Mouse (Mus musculus): ENCODE results near the gene Ccer2.

Ccer2 gene

GRCm38 (mm10) chr7:28792391-28793185, 36.6 kb downstream of the Ccer2 start:
- DNase-seq = no peak

GRCm38 (mm10) chr7:28793834-28794233, 37.9 kb downstream of the Ccer2 start:
- peak; percentile 70 for DNase-seq

- DNase-seq = no peak
Measured at GRCm38 (mm10) chr7:28794496-28794895, 38.5 kb downstream of the Ccer2 start.

- peak; percentile 44 for DNase-seq
Measured at GRCm38 (mm10) chr7:28795832-28796231, 39.9 kb downstream of the Ccer2 start.

GRCm38 (mm10) chr7:28796562-28796975, 40.6 kb downstream of the Ccer2 start:
- DNase-seq = peak; percentile 90

- DNase-seq = no peak
Measured at GRCm38 (mm10) chr7:28799994-28800393, 44.0 kb downstream of the Ccer2 start.

GRCm38 (mm10) chr7:28801451-28801850, 45.5 kb downstream of the Ccer2 start:
- no peak for DNase-seq

GRCm38 (mm10) chr7:28801901-28802670, 46.1 kb downstream of the Ccer2 start:
- DNase-seq = peak; percentile 85

- peak; percentile 87 for DNase-seq
Measured at GRCm38 (mm10) chr7:28802846-28803588, 47.0 kb downstream of the Ccer2 start.

- DNase-seq = no peak
Measured at GRCm38 (mm10) chr7:28803756-28804155, 47.8 kb downstream of the Ccer2 start.

GRCm38 (mm10) chr7:28806869-28807268, 50.9 kb downstream of the Ccer2 start:
- DNase-seq = peak; percentile 42

- DNase-seq = no peak
Measured at GRCm38 (mm10) chr7:28807641-28808220, 51.8 kb downstream of the Ccer2 start.

- DNase-seq = peak; percentile 72
Measured at GRCm38 (mm10) chr7:28808221-28808941, 52.4 kb downstream of the Ccer2 start, which contains the start of gene Hnrnpl. Gene Hnrnpl, plus strand, starts transcription at chr7:28808541.
